Mouse (Mus musculus) cerebellum, adult 8-10 months (tissue): ENCODE data around the gene Fbxw10.

Experiments
- DNase-seq: peaks from one replicate; pipeline ENCODE4 v3.0.0; 2022

The Fbxw10 gene

GRCm38 (mm10) chr11:62913141-62913540 is 66.3 kb downstream of the Fbxw10 start:
- no peak for DNase-seq

- no peak for DNase-seq
Measured at GRCm38 (mm10) chr11:62914532-62914931, 67.7 kb downstream of the Fbxw10 start.

- DNase-seq = no peak
Measured at GRCm38 (mm10) chr11:62915486-62915885, 68.6 kb downstream of the Fbxw10 start.

GRCm38 (mm10) chr11:62916765-62917164 is 69.9 kb downstream of the Fbxw10 start:
- DNase-seq = no peak

GRCm38 (mm10) chr11:62919946-62920742 is 73.3 kb downstream of the Fbxw10 start:
- no peak for DNase-seq

- no peak for DNase-seq
Measured at GRCm38 (mm10) chr11:62920743-62921050, 73.8 kb downstream of the Fbxw10 start.

GRCm38 (mm10) chr11:62921052-62921977 is 74.4 kb downstream of the Fbxw10 start:
- peak; percentile 88 for DNase-seq

GRCm38 (mm10) chr11:62924091-62924761 is 77.4 kb downstream of the Fbxw10 start:
- DNase-seq = no peak
